Mouse (Mus musculus) CH12.LX (cell line): ENCODE data around the gene Kcnj9. TPM values are rescaled to one million over a fixed set of nuclear protein-coding genes. Genes with fewer than 3 reads are reported as not detected.

Source experiments
- DNase-seq: peaks from one replicate; pipeline ENCODE4 v3.0.0-alpha.2; 2013; ENCODE audit errors: extremely low read depth
- H3K27ac ChIP-seq: 2 replicates; pipeline ENCODE4 v1.5.1; 2012; ENCODE audit warnings: low read depth, mild to moderate bottlenecking, control low read depth, moderate library complexity; ENCODE audit not compliant: insufficient read depth
- H3K27me3 ChIP-seq: replicated peaks from 2 replicates; pipeline ENCODE3; 2012; ENCODE audit warnings: inconsistent platforms
- H3K36me3 ChIP-seq, 2 experiments: replicated peaks in 1 of 2; 2 replicates each; pipeline versions ENCODE3 to v1.6.1; 2012; ENCODE audit warnings: inconsistent platforms in 1 of 2, low read length in 1 of 2, mild to moderate bottlenecking in 1 of 2, mixed read lengths in 1 of 2, moderate library complexity in 1 of 2; ENCODE audit not compliant: control insufficient read depth in 1 of 2, insufficient read depth in 1 of 2
- H3K4me1 ChIP-seq, 2 experiments: 2 replicates each; pipeline ENCODE4 v1.6.1; 2012; ENCODE audit warnings: inconsistent platforms in 1 of 2, moderate library complexity in 1 of 2; ENCODE audit not compliant: insufficient read depth in 2 of 2, control insufficient read depth in 1 of 2
- H3K4me2 ChIP-seq: 2 replicates; pipeline ENCODE4 v1.6.1; 2012; ENCODE audit warnings: low read depth, mild to moderate bottlenecking, control low read depth; ENCODE audit not compliant: poor library complexity, insufficient read depth, severe bottlenecking
- H3K4me3 ChIP-seq, 3 experiments: fragments of 150-350 bp in 1 of 3; sonication (generic) in 1 of 3; replicated peaks in 1 of 3; 2 replicates each; pipeline versions ENCODE3 to v1.5.1; 2011 to 2012; ENCODE audit warnings: low read depth in 2 of 3, low read length in 2 of 3, mild to moderate bottlenecking in 2 of 3, moderate library complexity in 2 of 3, control low read depth in 1 of 3, improper control_type of control experiment in 1 of 3, inconsistent platforms in 1 of 3, mixed read lengths in 1 of 3; ENCODE audit not compliant: poor library complexity in 1 of 3
- H3K79me2 ChIP-seq: replicated peaks from 2 replicates; pipeline ENCODE4 v1.6.1; 2012; ENCODE audit warnings: mild to moderate bottlenecking, moderate library complexity; ENCODE audit not compliant: control insufficient read depth, poor library complexity, insufficient read depth, severe bottlenecking; ENCODE audit errors: extremely low read depth
- H3K9ac ChIP-seq: 2 replicates; pipeline ENCODE4 v1.6.1; 2012; ENCODE audit warnings: low read depth, mild to moderate bottlenecking, control low read depth, moderate library complexity; ENCODE audit not compliant: insufficient read depth
- H3K9me3 ChIP-seq: replicated peaks from 2 replicates; pipeline ENCODE3; 2012; ENCODE audit warnings: low read length, inconsistent platforms, mixed read lengths
- BHLHE40 ChIP-seq: IDR thresholded peaks from 2 replicates; pipeline ENCODE4 v1.6.1; 2011; ENCODE audit warnings: mild to moderate bottlenecking, low read depth, low read length, improper control_type of control experiment
- CHD1 ChIP-seq: IDR thresholded peaks from 2 replicates; pipeline ENCODE4 v1.6.1; 2012; ENCODE audit warnings: low read depth, low read length, improper control_type of control experiment, inconsistent platforms
- E2F4 ChIP-seq: IDR thresholded peaks from 2 replicates; pipeline ENCODE4 v1.6.1; 2011; ENCODE audit warnings: low read depth, low read length, improper control_type of control experiment; ENCODE audit not compliant: insufficient replicate concordance
- ELF1 ChIP-seq: IDR thresholded peaks from 2 replicates; pipeline ENCODE4 v1.6.1; 2014; ENCODE audit warnings: low read depth, mild to moderate bottlenecking, inconsistent platforms, low read length, improper control_type of control experiment
- ETS1 ChIP-seq: conservative IDR thresholded peaks from 2 replicates; pipeline ENCODE4 v1.6.1; 2012; ENCODE audit warnings: low read depth, mild to moderate bottlenecking, inconsistent platforms, low read length, improper control_type of control experiment, moderate library complexity
- GABPA ChIP-seq: IDR thresholded peaks from 2 replicates; pipeline ENCODE4 v1.6.1; 2012; ENCODE audit warnings: low read depth, low read length, improper control_type of control experiment, inconsistent platforms; ENCODE audit not compliant: insufficient replicate concordance
- HCFC1 ChIP-seq: IDR thresholded peaks from 2 replicates; pipeline ENCODE4 v1.6.1; 2012; ENCODE audit warnings: low read depth, mild to moderate bottlenecking, inconsistent platforms, low read length, improper control_type of control experiment
- IRF4 ChIP-seq: IDR thresholded peaks from 2 replicates; pipeline ENCODE4 v1.6.1; 2014; ENCODE audit warnings: low read depth, mild to moderate bottlenecking, inconsistent platforms, low read length, improper control_type of control experiment
- KAT2A ChIP-seq: IDR thresholded peaks from 2 replicates; pipeline ENCODE4 v1.6.1; 2012; ENCODE audit warnings: low read length, improper control_type of control experiment, inconsistent platforms; ENCODE audit not compliant: insufficient replicate concordance
- MAFK ChIP-seq: IDR thresholded peaks from 2 replicates; pipeline ENCODE4 v1.6.1; 2011; ENCODE audit warnings: low read length, improper control_type of control experiment; ENCODE audit not compliant: insufficient replicate concordance
- MAZ ChIP-seq: IDR thresholded peaks from 2 replicates; pipeline ENCODE4 v1.6.1; 2012; ENCODE audit warnings: low read depth, mild to moderate bottlenecking, inconsistent platforms, low read length, improper control_type of control experiment, moderate library complexity
- MEF2A ChIP-seq: IDR thresholded peaks from 2 replicates; pipeline ENCODE4 v1.6.1; 2014; ENCODE audit warnings: low read depth, mild to moderate bottlenecking, inconsistent platforms, low read length, improper control_type of control experiment, borderline replicate concordance
- MYC ChIP-seq: IDR thresholded peaks from 2 replicates; pipeline ENCODE4 v1.6.1; 2011; ENCODE audit warnings: low read depth, mild to moderate bottlenecking, improper control_type of control experiment, low read length
- NELFE ChIP-seq: IDR thresholded peaks from 2 replicates; pipeline ENCODE4 v1.6.1; 2011; ENCODE audit warnings: low read depth, low read length, improper control_type of control experiment
- NRF1 ChIP-seq: IDR thresholded peaks from 2 replicates; pipeline ENCODE4 v1.6.1; 2014; ENCODE audit warnings: low read depth, mild to moderate bottlenecking, inconsistent platforms, low read length, improper control_type of control experiment, moderate library complexity
- POLR2AphosphoS2 ChIP-seq: IDR thresholded peaks from 2 replicates; pipeline ENCODE4 v1.6.1; 2011; ENCODE audit warnings: low read depth, low read length, improper control_type of control experiment
- RAD21 ChIP-seq: IDR thresholded peaks from 2 replicates; pipeline ENCODE4 v1.6.1; 2011; ENCODE audit warnings: low read depth, mild to moderate bottlenecking, low read length, improper control_type of control experiment, moderate library complexity
- RCOR1 ChIP-seq: conservative IDR thresholded peaks from 2 replicates; pipeline ENCODE4 v1.6.1; 2012; ENCODE audit warnings: low read depth, mild to moderate bottlenecking, inconsistent platforms, low read length, improper control_type of control experiment
- TBP ChIP-seq: conservative IDR thresholded peaks from 2 replicates; pipeline ENCODE4 v1.6.1; 2011; ENCODE audit warnings: low read depth, low read length, improper control_type of control experiment
- UBTF ChIP-seq: IDR thresholded peaks from 2 replicates; pipeline ENCODE4 v1.6.1; 2012; ENCODE audit warnings: low read depth, mild to moderate bottlenecking, inconsistent platforms, low read length, improper control_type of control experiment, moderate library complexity
- ZKSCAN1 ChIP-seq: IDR thresholded peaks from 2 replicates; pipeline ENCODE4 v1.6.1; 2012; ENCODE audit warnings: low read depth, inconsistent platforms, low read length, improper control_type of control experiment, borderline replicate concordance
- dilution Hi-C: fragments of 300-500 bp; cut with MboI; formaldehyde crosslinking; loops from 2 replicates; pipeline ENCODE4 v1.14.3; 2020; ENCODE audit warnings: low sequenced_read_pairs; ENCODE audit not compliant: extremely low pct_unique_long_range_greater_than_20kb, extremely low pct_ligation_motif_present
- in situ Hi-C: fragments of 300-500 bp; cut with MboI; formaldehyde crosslinking; loops from 3 replicates; pipeline ENCODE4 v1.14.3; 2019; ENCODE audit warnings: low sequenced_read_pairs, low pct_ligation_motif_present, low pct_unique_long_range_greater_than_20kb, mixed read lengths
- polyA plus RNA-seq: library from polyadenylated mRNA; unstranded; fragments of >175 nt; gene quantifications from 2 replicates; pipeline ENCODE4 v1.2.1, GENCODE M21; 2012; ENCODE audit warnings: low read depth; ENCODE audit not compliant: insufficient read length
- total RNA-seq, 2 experiments: library from RNA; depleted of rRNA; stranded (reverse); fragments of 300-350 nt in 1 of 2; fragments of >200 nt in 1 of 2; gene quantifications; 2 replicates each; pipeline ENCODE4 v1.2.3; 2012 to 2014

Gene Kcnj9
- total and polyA plus RNA-seq, 3 experiments, result 0.04 to 0.10 TPM; not detected in 1

- dilution Hi-C loops (no loop called here), in situ Hi-C loops (no loop called here)
- Histone ChIP-seq H3K27ac (no peak overlapping the region), H3K4me1 (peaks cover 11 to 34% of the 10 kb centered on the region in 2 experiments), H3K27me3 (no peaks in the 10 kb centered on the region), H3K9me3 (no peaks in the 10 kb centered on the region), H3K4me3 (no peak overlapping the region), H3K79me2 (no peaks in the 10 kb centered on the region), H3K36me3 (no peaks in the 10 kb centered on the region), H3K9ac (no peak overlapping the region), H3K4me2 (no peak overlapping the region)
- DNase-seq, result no peak
- TF ChIP-seq POLR2AphosphoS2 (no peak), KAT2A (no peak), MAZ (no peak), E2F4 (no peak), BHLHE40 (no peak), MYC (no peak), NRF1 (no peak), CHD1 (no peak), MEF2A (no peak), HCFC1 (no peak), RAD21 (no peak), ZKSCAN1 (no peak), ELF1 (no peak)
These were observed 44.9 kb downstream of the Kcnj9 start for GRCm38 (mm10) chr1:172284221-172284620.

DNA sequence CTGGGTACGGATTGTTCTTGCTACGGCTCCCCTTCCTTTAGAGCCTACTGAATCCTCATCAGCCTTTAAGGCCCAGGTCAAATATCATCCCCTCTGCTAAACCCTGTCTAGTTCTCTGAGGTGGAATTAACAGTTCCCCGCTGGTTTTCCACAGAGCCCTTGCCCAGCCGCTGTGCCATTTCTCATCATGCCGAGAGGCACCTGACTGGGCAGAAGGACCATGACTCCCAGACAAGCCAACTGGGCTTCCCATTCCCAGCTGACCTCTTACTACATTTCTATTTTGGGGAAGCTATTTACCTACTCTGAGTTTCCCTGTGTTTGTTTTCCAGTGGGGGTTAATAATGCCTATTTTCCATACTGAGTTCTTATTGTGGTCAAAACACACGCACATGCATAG is 46.0 kb downstream of the Kcnj9 start:
- Histone ChIP-seq H3K9me3 (no peaks in the 10 kb centered on the region), H3K4me3 (no peak overlapping the region)
- TF ChIP-seq POLR2AphosphoS2 (no peak), KAT2A (no peak), MEF2A (no peak), BHLHE40 (no peak), TBP (no peak), RCOR1 (no peak), NRF1 (no peak), GABPA (no peak), ETS1 (no peak), ELF1 (no peak), UBTF (no peak), IRF4 (no peak), NELFE (no peak), HCFC1 (no peak), MAFK (no peak), CHD1 (no peak)
- TF ChIP-seq, all 38 proteins: peak for 0
- Histone ChIP-seq H3K27ac (no peak overlapping the region), H3K4me2 (no peak overlapping the region), H3K27me3 (no peaks in the 10 kb centered on the region), H3K79me2 (no peaks in the 10 kb centered on the region), H3K9ac (no peak overlapping the region), H3K36me3 (no peaks in the 10 kb centered on the region), H3K4me1 (peaks cover 7 to 36% of the 10 kb centered on the region in 2 experiments)
- DNase-seq, result no peak
- dilution Hi-C loops, result no loop called here
- in situ Hi-C loops, result no loop called here
